12 mouse cellular contexts compared by ENCODE assay signal in the genomic region with DNA sequence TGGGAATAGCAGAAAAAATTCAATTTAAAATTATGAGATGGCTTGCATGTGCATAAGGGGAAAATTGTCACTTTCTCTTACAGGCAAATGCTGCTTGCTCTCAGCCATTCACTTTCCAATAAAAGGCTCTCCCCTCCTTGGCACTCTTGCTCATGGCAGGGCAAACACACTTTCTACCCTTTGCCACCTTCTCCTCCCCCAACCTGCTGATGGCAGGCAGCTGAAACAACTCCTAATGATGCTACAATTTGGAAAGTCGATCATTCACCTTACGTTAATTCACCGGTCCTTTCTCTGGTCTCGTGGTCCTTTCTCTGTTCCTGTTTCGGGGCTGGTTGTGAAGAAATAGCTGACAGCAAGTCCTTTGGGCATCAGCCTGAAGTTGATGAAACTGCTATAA.
DNase-seq lines count a peak whose midpoint lies in the region; ATAC-seq and TF ChIP-seq lines count a peak whose summit lies in the region.
"Had no signal": no experiment of that assay in that cellular context is flagged by ENCODE, and none has a peak within 500 bp of the region (broad histone marks: within the 10 kb centered on the region; RNA-seq: fewer than 3 reads in every experiment).

No protein-coding gene starts in this region.

- peaks cover 8 to 9% of the 10 kb centered on the region in 2 experiments; a peak in 3 of 4 replicates for H3K4me1 ChIP-seq in heart, embryonic 14.5 days (ENCODE audit: control insufficient read depth in 2 of 2, insufficient read depth in 2 of 2, low read length in 2 of 2)
- peaks cover 2% of the 10 kb centered on the region; the same call in 1 of the 2 replicates for H3K4me1 ChIP-seq in cortical plate, adult 2 months (ENCODE audit: control insufficient read depth, insufficient read depth, low read length)
- H3K4me1 ChIP-seq in forebrain, embryonic 13.5 days = peaks cover 29% of the 10 kb centered on the region
- H3K4me1 ChIP-seq in midbrain, embryonic 11.5 days (ENCODE audit: control insufficient read depth, insufficient read depth, low read length) = peaks cover 5% of the 10 kb centered on the region

- TF ChIP-seq POLR2A in cortical plate, adult 2 months (IDR thresholded peaks at IDR 0.05; ENCODE audit: extremely low read depth, insufficient read depth, low read length) = no peak

- no peaks in the 10 kb centered on the region for H3K36me3 ChIP-seq in heart, embryonic 14.5 days (ENCODE audit: control insufficient read depth, insufficient read depth, low read length)
- H3K36me3 ChIP-seq in forebrain, embryonic 13.5 days (ENCODE audit: poor library complexity, severe bottlenecking) = no peaks in the 10 kb centered on the region
- H3K36me3 ChIP-seq in midbrain, embryonic 11.5 days (ENCODE audit: control insufficient read depth, insufficient read depth, low read length) = no peaks in the 10 kb centered on the region

- no peak for TF ChIP-seq CTCF in cortical plate, adult 2 months (IDR thresholded peaks at IDR 0.05; ENCODE audit: extremely low read depth, insufficient read depth, low read length)

- H3K27ac ChIP-seq in heart, embryonic 14.5 days (replicated peaks in 1 of 2; ENCODE audit: control insufficient read depth in 1 of 2, insufficient read depth in 1 of 2, low read depth in 2 of 2, low read length in 2 of 2) = no peak overlapping the region
- no peak overlapping the region for H3K27ac ChIP-seq in cortical plate, adult 2 months (ENCODE audit: insufficient read depth, low read length)
- no peak overlapping the region for H3K27ac ChIP-seq in forebrain, embryonic 13.5 days
- H3K27ac ChIP-seq in midbrain, embryonic 11.5 days (ENCODE audit: low read depth, low read length) = no peak overlapping the region
- H3K27ac ChIP-seq: macrophage had no signal

- peak overlapping the region in 1 of 2 experiments; percentile 48; a peak in 1 of 4 replicates for H3K4me3 ChIP-seq in heart, embryonic 14.5 days (ENCODE audit: control insufficient read depth in 1 of 2, insufficient read depth in 1 of 2, low read depth in 1 of 2, low read length in 2 of 2)
- H3K4me3 ChIP-seq in cortical plate, adult 2 months (ENCODE audit: insufficient read depth, low read length) = peak overlapping the region; percentile 52
- H3K4me3 ChIP-seq in forebrain, embryonic 13.5 days = peak overlapping the region; percentile 46
- no peak overlapping the region for H3K4me3 ChIP-seq in midbrain, embryonic 11.5 days (ENCODE audit: low read depth, low read length)

- no peak for DNase-seq in heart, adult 18-20 months
- DNase-seq in midbrain, embryonic 11.5 days (ENCODE audit: low spot score, missing footprints) = no peak
- DNase-seq in right cerebral cortex, postnatal 36 days (ENCODE audit: low spot score in 2 of 2) = no peak
- DNase-seq in spleen, adult 18-20 months = no peak
- no peak for DNase-seq in urinary bladder, postnatal 14 days (ENCODE audit: low spot score)
- DNase-seq: kidney, adult 18-20 months; thymus, postnatal 36 days had no signal

- H3K9me3 ChIP-seq in heart, embryonic 14.5 days (ENCODE audit: control insufficient read depth, low read length) = no peaks in the 10 kb centered on the region
- no peaks in the 10 kb centered on the region for H3K9me3 ChIP-seq in forebrain, embryonic 13.5 days (replicated peaks)
- H3K9me3 ChIP-seq in midbrain, embryonic 11.5 days (ENCODE audit: control insufficient read depth, low read length) = no peaks in the 10 kb centered on the region

- H3K4me2 ChIP-seq in heart, embryonic 14.5 days (ENCODE audit: low read length) = peak overlapping the region; percentile 96; the same call in 1 of the 2 replicates
- peak overlapping the region; percentile 85 for H3K4me2 ChIP-seq in forebrain, embryonic 13.5 days
- H3K4me2 ChIP-seq in midbrain, embryonic 11.5 days = peak overlapping the region; percentile 81; the same call in 1 of the 2 replicates

- no peak for ATAC-seq in heart, embryonic 14.5 days (ENCODE audit: insufficient number of reproducible peaks, insufficient read depth, low FRiP score, low read depth)
- no peak for ATAC-seq in forebrain, embryonic 13.5 days
- ATAC-seq in midbrain, embryonic 11.5 days (ENCODE audit: low FRiP score) = no peak

- WGBS in heart, embryonic 14.5 days = 73% methylated on average over 5 of the region's 5 CpGs
- 69% methylated on average over 5 of the region's 5 CpGs for WGBS in forebrain, embryonic 13.5 days
- 77% methylated on average over 5 of the region's 5 CpGs for WGBS in midbrain, embryonic 11.5 days

- H3K27me3 ChIP-seq in heart, embryonic 14.5 days (ENCODE audit: control insufficient read depth, insufficient read depth, low read length) = peaks cover 25% of the 10 kb centered on the region
- peaks cover 39% of the 10 kb centered on the region for H3K27me3 ChIP-seq in forebrain, embryonic 13.5 days
- peaks cover 9% of the 10 kb centered on the region; the same call in 1 of the 2 replicates for H3K27me3 ChIP-seq in midbrain, embryonic 11.5 days (ENCODE audit: control insufficient read depth, insufficient read depth, low read length)
- H3K27me3 ChIP-seq: CH12.LX had no signal

- no peak overlapping the region for H3K9ac ChIP-seq in heart, embryonic 14.5 days (ENCODE audit: low read length)
- H3K9ac ChIP-seq in forebrain, embryonic 13.5 days = no peak overlapping the region
- no peak overlapping the region for H3K9ac ChIP-seq in midbrain, embryonic 11.5 days (ENCODE audit: low read length)
